Mouse (Mus musculus) heart, embryonic 13.5 days (tissue): ENCODE results near the gene Frmd6. TPM values are rescaled to one million over a fixed set of nuclear protein-coding genes. Genes with fewer than 3 reads are reported as not detected.

Source experiments
- ATAC-seq: fragments of 200-750 bp; cut with Nextera tagmentation; 2 replicates; pipeline ENCODE4 v1.8.0; 2017; ENCODE audit warnings: moderate TSS enrichment; ENCODE audit not compliant: insufficient number of reproducible peaks, low FRiP score, low TSS enrichment; ENCODE audit errors: extremely low read depth
- H3K27ac ChIP-seq: fragments of 300-500 bp; sonication (generic); replicated peaks from 2 replicates; pipeline ENCODE4 v1.5.1; 2015; ENCODE audit warnings: moderate library complexity, mild to moderate bottlenecking, inconsistent platforms
- H3K27me3 ChIP-seq: fragments of 300-500 bp; sonication (generic); replicated peaks from 2 replicates; pipeline ENCODE4 v1.6.1; 2015; ENCODE audit warnings: mild to moderate bottlenecking, inconsistent platforms
- H3K36me3 ChIP-seq: fragments of 300-500 bp; sonication (generic); 2 replicates; pipeline ENCODE4 v1.6.1; 2015; ENCODE audit warnings: mild to moderate bottlenecking, inconsistent platforms
- H3K4me1 ChIP-seq: fragments of 300-500 bp; sonication (generic); 2 replicates; pipeline ENCODE4 v1.6.1; 2015; ENCODE audit warnings: inconsistent platforms
- H3K4me2 ChIP-seq: fragments of 300-500 bp; sonication (generic); 2 replicates; pipeline ENCODE4 v1.6.1; 2015; ENCODE audit warnings: inconsistent platforms, mild to moderate bottlenecking, moderate library complexity
- H3K4me3 ChIP-seq: fragments of 300-500 bp; sonication (generic); 2 replicates; pipeline ENCODE4 v1.5.1; 2015; ENCODE audit warnings: moderate library complexity, mild to moderate bottlenecking, inconsistent platforms
- H3K9ac ChIP-seq: fragments of 300-500 bp; sonication (generic); 2 replicates; pipeline ENCODE4 v1.6.1; 2015; ENCODE audit warnings: inconsistent platforms, mild to moderate bottlenecking, moderate library complexity
- H3K9me3 ChIP-seq: fragments of 300-500 bp; sonication (generic); 2 replicates; pipeline ENCODE4 v1.6.1; 2016; ENCODE audit warnings: inconsistent platforms
- WGBS: fragments of 180-500 bp; shearing (Covaris S2); methylation state at CpG from one replicate; pipeline ENCODE4 v1.1.7; 2015; ENCODE audit warnings: mixed read lengths; 5-methylcytosine and 5-hydroxymethylcytosine counted together
- polyA plus RNA-seq: library from polyadenylated mRNA; unstranded; fragments of >200 nt; fragmentation: Nextera tagmentation; extraction: Ambion mirVana; gene quantifications from 2 replicates; pipeline ENCODE4 v1.2.1, GENCODE M21; 2015

Gene Frmd6
- polyA plus RNA-seq, 1 experiment from 2014 or later = 21.8 TPM

GRCm38 (mm10) chr12:70855678-70856077 lies 30.4 kb downstream of the Frmd6 start:
- peaks cover 13% of the 10 kb centered on the region for H3K36me3 ChIP-seq
- no peak for ATAC-seq
- no peaks in the 10 kb centered on the region for H3K9me3 ChIP-seq
- no peak overlapping the region for H3K27ac ChIP-seq
- H3K4me1 ChIP-seq = peaks cover 52% of the 10 kb centered on the region
- no peak overlapping the region for H3K9ac ChIP-seq
- no peak overlapping the region for H3K4me3 ChIP-seq
- H3K4me2 ChIP-seq = no peak overlapping the region
- H3K27me3 ChIP-seq = no peaks in the 10 kb centered on the region
- 79% methylated on average over 6 of the region's 6 CpGs for WGBS

GRCm38 (mm10) chr12:70856776-70857175 lies 31.5 kb downstream of the Frmd6 start:
- Histone ChIP-seq H3K4me3 (no peak overlapping the region), H3K9me3 (no peaks in the 10 kb centered on the region), H3K4me1 (peaks cover 43% of the 10 kb centered on the region), H3K4me2 (no peak overlapping the region), H3K9ac (no peak overlapping the region), H3K27ac (no peak overlapping the region), H3K27me3 (no peaks in the 10 kb centered on the region), H3K36me3 (peaks cover 13% of the 10 kb centered on the region)
- 85% methylated on average over 4 of the region's 4 CpGs for WGBS
- ATAC-seq = no peak

GRCm38 (mm10) chr12:70863281-70863680 lies 38.0 kb downstream of the Frmd6 start:
- WGBS = 51% methylated on average over 7 of the region's 7 CpGs
- H3K36me3 ChIP-seq = peaks cover 22% of the 10 kb centered on the region
- no peak overlapping the region for H3K4me2 ChIP-seq
- no peak for ATAC-seq
- no peak overlapping the region for H3K27ac ChIP-seq
- no peak overlapping the region for H3K4me3 ChIP-seq
- no peak overlapping the region for H3K9ac ChIP-seq
- H3K27me3 ChIP-seq = no peaks in the 10 kb centered on the region
- H3K9me3 ChIP-seq = no peaks in the 10 kb centered on the region
- peaks cover 52% of the 10 kb centered on the region for H3K4me1 ChIP-seq

- Histone ChIP-seq H3K27ac (peak overlapping the region; percentile 75), H3K4me2 (no peak overlapping the region), H3K9ac (0 out of 2 replicates have a peak overlapping the region, but pooled peaks have one; percentile 13), H3K27me3 (no peaks in the 10 kb centered on the region), H3K9me3 (no peaks in the 10 kb centered on the region), H3K4me1 (peaks cover 68% of the 10 kb centered on the region), H3K36me3 (peaks cover 33% of the 10 kb centered on the region), H3K4me3 (no peak overlapping the region)
- no peak for ATAC-seq
- 46% methylated on average over 3 of the region's 3 CpGs for WGBS
Measured at GRCm38 (mm10) chr12:70867780-70868179, 42.5 kb downstream of the Frmd6 start.

GRCm38 (mm10) chr12:70868190-70868987 lies 43.1 kb downstream of the Frmd6 start:
- peak overlapping the region; percentile 75 for H3K27ac ChIP-seq
- no peaks in the 10 kb centered on the region for H3K9me3 ChIP-seq
- no peak overlapping the region for H3K4me2 ChIP-seq
- H3K4me1 ChIP-seq = peaks cover 71% of the 10 kb centered on the region
- 0 out of 2 replicates have a peak overlapping the region, but pooled peaks have one; percentile 13 for H3K9ac ChIP-seq
- no peak for ATAC-seq
- H3K36me3 ChIP-seq = peaks cover 37% of the 10 kb centered on the region
- WGBS = 57% methylated on average over 7 of the region's 7 CpGs
- no peak overlapping the region for H3K4me3 ChIP-seq
- no peaks in the 10 kb centered on the region for H3K27me3 ChIP-seq

GRCm38 (mm10) chr12:70868988-70869291 lies 43.6 kb downstream of the Frmd6 start:
- Histone ChIP-seq H3K4me2 (no peak overlapping the region), H3K9me3 (no peaks in the 10 kb centered on the region), H3K9ac (no peak overlapping the region), H3K4me3 (no peak overlapping the region), H3K36me3 (peaks cover 40% of the 10 kb centered on the region), H3K27ac (peak overlapping the region; percentile 75; the same call in 1 of the 2 replicates), H3K27me3 (no peaks in the 10 kb centered on the region), H3K4me1 (peaks cover 71% of the 10 kb centered on the region)
- 77% methylated on average over 9 of the region's 9 CpGs for WGBS
- ATAC-seq = no peak

GRCm38 (mm10) chr12:70873544-70873943 lies 48.2 kb downstream of the Frmd6 start:
- H3K27ac ChIP-seq = peak overlapping the region; percentile 70
- no peak for ATAC-seq

GRCm38 (mm10) chr12:70876270-70876998 lies 51.1 kb downstream of the Frmd6 start:
- peaks cover 61% of the 10 kb centered on the region for H3K36me3 ChIP-seq
- H3K27me3 ChIP-seq = no peaks in the 10 kb centered on the region
- ATAC-seq = no peak
- H3K9ac ChIP-seq = no peak overlapping the region
- peaks cover 52% of the 10 kb centered on the region for H3K4me1 ChIP-seq
- no peaks in the 10 kb centered on the region for H3K9me3 ChIP-seq
- no peak overlapping the region for H3K27ac ChIP-seq
- H3K4me3 ChIP-seq = no peak overlapping the region
- H3K4me2 ChIP-seq = no peak overlapping the region
- WGBS = 87% methylated on average over 21 of the region's 21 CpGs

More at GRCm38 (mm10) chr12:70873544-70873943, 48.2 kb downstream of the Frmd6 start:
- Histone ChIP-seq H3K4me2 (no peak overlapping the region), H3K36me3 (peaks cover 44% of the 10 kb centered on the region), H3K9me3 (no peaks in the 10 kb centered on the region), H3K4me1 (peaks cover 57% of the 10 kb centered on the region), H3K9ac (no peak overlapping the region), H3K27me3 (no peaks in the 10 kb centered on the region), H3K4me3 (no peak overlapping the region)
- WGBS = 56% methylated on average over 6 of the region's 6 CpGs

- no peak overlapping the region for H3K9ac ChIP-seq
- H3K4me3 ChIP-seq = no peak overlapping the region
- WGBS = 69% methylated on average over 20 of the region's 20 CpGs
- H3K27ac ChIP-seq = no peak overlapping the region
- H3K27me3 ChIP-seq = no peaks in the 10 kb centered on the region
- H3K4me2 ChIP-seq = no peak overlapping the region
- H3K36me3 ChIP-seq = peaks cover 69% of the 10 kb centered on the region
- H3K9me3 ChIP-seq = no peaks in the 10 kb centered on the region
- ATAC-seq = no peak
- peaks cover 48% of the 10 kb centered on the region for H3K4me1 ChIP-seq
Measured at GRCm38 (mm10) chr12:70877926-70878710, 52.8 kb downstream of the Frmd6 start.

GRCm38 (mm10) chr12:70880396-70880975 lies 55.2 kb downstream of the Frmd6 start:
- no peaks in the 10 kb centered on the region for H3K9me3 ChIP-seq
- no peak overlapping the region for H3K4me3 ChIP-seq
- ATAC-seq = no peak
- no peak overlapping the region for H3K4me2 ChIP-seq
- no peaks in the 10 kb centered on the region for H3K27me3 ChIP-seq
- H3K4me1 ChIP-seq = peaks cover 33% of the 10 kb centered on the region
- peak overlapping the region; percentile 40; the same call in 1 of the 2 replicates for H3K27ac ChIP-seq
- peaks cover 72% of the 10 kb centered on the region for H3K36me3 ChIP-seq
- 66% methylated on average over 9 of the region's 9 CpGs for WGBS
- no peak overlapping the region for H3K9ac ChIP-seq

GRCm38 (mm10) chr12:70881340-70881739 lies 56.0 kb downstream of the Frmd6 start:
- 35% methylated on average over 12 of the region's 12 CpGs for WGBS
- peak overlapping the region; percentile 40 for H3K27ac ChIP-seq

More at GRCm38 (mm10) chr12:70881340-70881739, 56.0 kb downstream of the Frmd6 start:
- peaks cover 78% of the 10 kb centered on the region for H3K36me3 ChIP-seq
- H3K9me3 ChIP-seq = no peaks in the 10 kb centered on the region
- no peak overlapping the region for H3K4me2 ChIP-seq
- H3K4me1 ChIP-seq = peaks cover 29% of the 10 kb centered on the region
- no peak for ATAC-seq
- H3K4me3 ChIP-seq = no peak overlapping the region
- H3K9ac ChIP-seq = no peak overlapping the region
- no peaks in the 10 kb centered on the region for H3K27me3 ChIP-seq
